Mouse (Mus musculus) urinary bladder, postnatal 14 days (tissue): Measurements from ENCODE around the gene Ina.

Experiments
- DNase-seq: peaks from one replicate; pipeline ENCODE4 v3.0.0; 2021; ENCODE audit warnings: low spot score

The Ina gene

DNA sequence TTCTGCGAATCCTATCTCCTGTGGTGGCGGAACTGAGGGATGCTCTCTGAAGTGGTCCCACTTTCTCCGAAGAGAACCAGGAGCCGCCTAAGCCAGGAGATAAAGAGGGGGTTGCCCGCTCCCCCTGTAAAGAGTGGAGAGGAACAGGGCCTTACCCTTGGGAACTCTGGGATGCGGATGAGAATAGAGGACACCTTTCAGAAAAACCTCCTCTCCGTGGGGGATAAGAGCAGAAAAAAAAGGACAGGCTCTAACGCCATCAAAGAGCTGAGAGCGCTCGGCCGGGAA lies 395 bp upstream of the Ina start:
- DNase-seq = no peak

DNA sequence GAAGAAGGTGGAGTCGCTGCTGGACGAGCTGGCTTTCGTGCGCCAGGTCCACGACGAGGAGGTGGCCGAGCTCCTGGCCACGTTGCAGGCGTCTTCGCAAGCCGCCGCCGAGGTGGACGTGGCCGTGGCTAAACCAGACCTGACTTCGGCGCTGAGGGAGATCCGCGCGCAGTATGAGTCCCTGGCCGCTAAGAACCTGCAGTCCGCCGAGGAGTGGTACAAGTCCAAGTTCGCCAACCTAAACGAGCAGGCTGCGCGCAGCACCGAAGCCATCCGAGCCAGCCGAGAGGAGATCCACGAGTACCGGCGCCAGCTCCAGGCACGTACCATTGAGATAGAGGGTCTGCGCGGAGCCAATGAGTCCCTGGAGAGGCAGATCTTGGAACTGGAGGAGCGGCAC lies 898 bp downstream of the Ina start:
- no peak for DNase-seq

- no peak for DNase-seq
Measured at GRCm38 (mm10) chr19:47015965-47016364, 1.5 kb downstream of the Ina start.

GRCm38 (mm10) chr19:47016487-47016886 lies 2.0 kb downstream of the Ina start:
- peak; percentile 89 for DNase-seq

DNA sequence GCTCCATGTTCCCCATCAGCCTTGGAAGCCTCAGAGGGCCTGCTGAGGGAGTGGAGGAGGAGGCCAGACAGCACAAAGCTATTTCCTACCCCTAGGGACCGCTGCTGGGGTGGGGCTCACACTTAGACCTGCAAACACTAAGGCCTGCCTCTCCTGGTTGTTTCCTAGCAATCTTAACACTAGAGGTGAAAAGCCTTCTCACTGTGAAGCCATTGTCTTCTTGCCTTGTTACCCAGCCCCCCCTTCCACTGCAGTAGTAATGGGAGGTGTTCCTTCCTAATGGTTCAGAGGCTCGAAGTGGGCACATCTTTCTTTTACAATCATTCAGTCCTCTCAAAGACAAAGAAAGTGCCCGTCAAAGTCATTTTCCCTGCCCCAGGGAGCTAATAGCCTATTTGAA lies 3.3 kb downstream of the Ina start:
- DNase-seq = no peak

GRCm38 (mm10) chr19:47018330-47018729 lies 3.8 kb downstream of the Ina start:
- DNase-seq = no peak

GRCm38 (mm10) chr19:47019326-47019725 lies 4.8 kb downstream of the Ina start:
- no peak for DNase-seq

- DNase-seq = no peak
Measured at GRCm38 (mm10) chr19:47022709-47023108, 8.2 kb downstream of the Ina start.

- no peak for DNase-seq
Measured at GRCm38 (mm10) chr19:47023546-47023945, 9.0 kb downstream of the Ina start.

- DNase-seq = peak; percentile 7
Measured at GRCm38 (mm10) chr19:47024954-47025353, 10.5 kb downstream of the Ina start.

DNA sequence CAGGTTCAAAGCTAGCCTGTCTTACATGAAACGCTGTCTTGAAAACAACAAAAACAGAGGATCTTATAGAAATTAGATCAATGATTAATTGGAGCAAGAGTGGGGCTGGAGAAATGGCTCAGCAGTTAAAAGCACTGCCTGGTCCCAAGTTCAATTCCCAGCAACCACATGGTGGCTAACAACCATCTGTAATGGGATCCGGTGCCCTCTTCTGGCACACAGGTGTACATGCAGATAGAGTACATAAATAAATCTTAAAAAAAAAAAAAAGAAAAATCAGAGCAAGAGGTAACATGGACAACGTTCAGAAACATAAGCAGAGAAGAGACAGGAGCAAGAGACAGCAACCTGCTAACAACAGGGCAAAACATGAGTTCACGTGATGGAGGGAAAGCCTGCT lies 12.0 kb downstream of the Ina start:
- DNase-seq = no peak

DNA sequence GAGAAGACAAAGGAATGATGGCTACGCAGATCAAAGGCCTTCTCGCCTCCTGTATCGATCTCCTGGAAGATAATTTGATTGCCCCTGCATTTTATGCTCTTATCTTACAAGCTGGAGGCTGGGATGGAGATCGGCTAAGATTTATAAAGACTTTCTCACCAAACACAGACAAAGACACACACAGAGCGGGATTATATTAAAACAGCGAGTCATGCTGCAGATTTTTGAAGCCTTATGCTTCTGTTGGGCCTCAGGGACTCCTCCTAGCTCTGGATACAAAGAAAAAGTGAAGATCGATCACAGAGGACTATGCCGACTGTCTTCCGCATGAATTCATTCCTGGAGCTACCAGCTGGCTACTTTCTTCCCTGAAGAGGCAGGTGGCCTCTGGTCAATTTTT lies 15.3 kb downstream of the Ina start:
- DNase-seq = no peak

DNA sequence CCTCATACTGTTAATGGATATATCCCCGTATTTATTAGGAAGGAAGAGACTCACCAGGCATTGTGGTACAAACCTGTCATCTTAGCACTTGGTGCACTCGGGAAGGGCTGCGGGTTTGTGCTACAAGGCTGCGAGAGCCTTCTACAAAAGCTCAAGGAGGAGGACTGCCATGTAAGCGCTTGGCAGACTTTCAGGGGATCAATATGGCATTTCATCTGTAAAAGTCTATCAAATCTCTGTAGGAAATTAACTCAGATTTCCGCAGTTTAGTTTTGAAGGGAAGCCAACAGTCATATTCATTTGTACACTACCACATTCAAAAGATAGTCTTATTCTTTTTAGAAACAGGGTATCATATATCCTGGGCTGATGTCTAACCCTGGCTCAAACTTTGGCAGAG lies 17.3 kb downstream of the Ina start:
- DNase-seq = no peak

DNA sequence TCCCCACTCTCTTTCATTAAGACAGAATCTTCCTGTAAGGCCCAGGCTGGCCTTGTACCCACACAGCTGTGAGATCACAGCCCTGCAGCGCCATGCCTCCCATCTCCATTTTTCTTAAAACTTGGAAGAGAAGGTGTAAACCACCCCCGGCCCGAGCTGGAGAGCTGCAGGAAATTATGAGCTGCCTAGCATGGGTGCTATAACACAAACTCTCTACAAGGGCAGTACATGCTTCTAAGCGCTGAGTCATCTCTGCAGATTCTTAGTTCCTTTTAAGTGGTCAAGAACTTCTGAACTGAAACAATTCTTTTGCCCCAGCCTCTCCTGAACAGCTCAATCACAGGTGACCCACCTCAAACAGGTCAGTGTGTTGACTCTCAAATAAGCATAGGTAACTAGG lies 20.4 kb downstream of the Ina start:
- no peak for DNase-seq

DNA sequence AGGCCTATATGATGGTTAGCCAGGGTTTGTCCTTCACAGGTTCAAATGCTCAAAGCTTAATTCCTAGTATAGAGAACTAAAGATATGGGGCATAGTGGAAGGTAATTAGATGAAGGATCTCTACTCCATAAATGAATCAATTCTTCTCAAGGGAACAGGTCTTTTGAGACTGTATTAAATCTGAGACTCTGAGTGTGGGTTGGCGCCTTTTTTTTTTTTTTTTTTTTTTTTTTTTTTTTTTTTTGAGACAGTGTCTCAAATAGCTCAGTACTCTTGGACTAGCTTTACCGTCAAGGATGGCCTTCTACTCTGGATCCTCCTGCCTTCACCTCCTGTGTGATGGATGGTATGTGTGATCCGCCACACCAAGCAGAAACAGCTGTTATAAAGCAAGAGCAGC lies 22.1 kb downstream of the Ina start:
- DNase-seq = no peak

DNA sequence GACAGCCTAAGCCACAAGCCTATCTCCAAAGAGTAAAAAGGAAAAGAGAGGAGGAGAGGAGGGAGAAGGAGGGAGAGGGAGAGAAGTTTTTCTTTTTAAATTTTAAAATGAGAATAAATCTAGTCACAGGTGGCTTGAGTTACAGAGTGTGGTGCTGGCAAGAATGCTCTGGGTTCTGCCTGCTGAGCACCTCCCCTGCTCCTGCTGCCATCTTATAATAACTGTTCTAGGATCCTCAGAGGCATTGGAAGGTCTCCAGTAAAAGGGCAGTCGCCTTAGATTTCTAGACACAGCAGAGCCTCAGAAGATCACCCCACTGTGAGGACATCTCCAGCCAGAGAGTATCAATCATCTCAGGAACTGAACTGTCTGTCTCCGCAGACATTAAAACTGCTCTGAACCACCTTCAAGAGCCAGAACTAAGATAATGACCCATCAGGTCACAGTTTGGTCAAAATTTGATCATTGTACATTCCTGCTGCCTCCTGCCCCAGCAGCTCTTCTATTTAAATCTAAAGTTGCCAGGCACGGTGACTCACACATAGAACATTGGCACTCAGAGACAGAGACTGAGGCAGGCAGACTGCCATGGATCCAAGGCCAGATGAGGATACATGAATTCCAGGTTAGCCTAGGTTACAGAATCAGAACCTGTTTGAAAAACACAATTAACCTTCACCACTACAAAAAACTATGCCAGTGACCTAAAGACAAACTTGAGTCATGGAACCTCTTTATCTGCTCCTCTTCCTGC lies 26.4 kb downstream of the Ina start:
- no peak for DNase-seq

- DNase-seq = no peak
Measured at GRCm38 (mm10) chr19:47043608-47044007, 29.1 kb downstream of the Ina start.

- DNase-seq = no peak
Measured at GRCm38 (mm10) chr19:47046343-47046742, 31.8 kb downstream of the Ina start.

- no peak for DNase-seq
Measured at GRCm38 (mm10) chr19:47047236-47047833, 32.8 kb downstream of the Ina start.

GRCm38 (mm10) chr19:47049061-47049460 lies 34.6 kb downstream of the Ina start:
- no peak for DNase-seq

GRCm38 (mm10) chr19:47049840-47050239 lies 35.3 kb downstream of the Ina start:
- DNase-seq = no peak

- peak; percentile 84 for DNase-seq
Measured at GRCm38 (mm10) chr19:47050271-47051032, 36.0 kb downstream of the Ina start, which contains the start of gene Pcgf6. Gene Pcgf6 (minus strand): TSS chr19:47050906.

DNA sequence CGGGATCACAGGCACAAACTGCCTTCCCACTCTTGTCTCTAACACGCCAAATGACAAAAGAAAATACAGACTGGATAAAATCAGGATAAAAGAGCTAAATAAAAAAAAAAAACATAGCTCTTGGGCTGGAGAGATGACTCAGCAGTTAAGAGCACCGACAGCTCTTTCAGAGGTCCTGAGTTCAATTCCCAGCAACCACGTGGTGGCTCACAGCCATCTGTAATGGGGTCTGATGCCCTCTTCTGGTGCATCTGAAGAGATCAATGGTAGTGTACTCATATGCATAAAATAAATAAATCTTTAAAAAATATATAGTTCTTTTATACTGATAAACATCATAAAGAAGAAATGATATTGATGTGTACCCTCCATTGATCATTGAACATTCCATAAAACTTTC lies 38.4 kb downstream of the Ina start:
- DNase-seq = no peak
